In the genomic region with DNA sequence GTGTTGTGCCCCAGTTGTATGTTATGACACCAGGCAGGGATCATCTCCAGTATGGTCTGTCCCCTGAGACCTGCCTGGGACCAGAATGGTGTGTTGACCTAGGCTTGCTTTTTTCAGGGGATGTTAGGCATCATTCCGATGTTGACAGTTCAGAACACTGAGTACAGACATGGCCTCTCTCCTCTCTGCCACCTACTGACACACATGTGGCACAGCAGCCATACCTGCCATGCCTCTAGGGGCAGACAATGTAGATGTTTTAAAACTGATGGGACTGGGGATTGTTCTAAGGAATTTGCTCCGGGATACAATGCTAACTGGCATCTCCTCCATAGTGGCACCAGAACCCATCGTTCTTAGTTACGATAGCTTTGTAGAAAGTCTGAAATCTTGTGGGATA, we compare ENCODE assay signal across 14 mouse cellular contexts. TPM values are rescaled to one million over a fixed set of nuclear protein-coding genes. Genes with fewer than 3 reads are reported as not detected.
DNase-seq lines count a peak whose midpoint lies in the region; ATAC-seq and TF ChIP-seq lines count a peak whose summit lies in the region.
"Had no signal": no experiment of that assay in that cellular context is flagged by ENCODE, and none has a peak within 500 bp of the region (broad histone marks: within the 10 kb centered on the region; RNA-seq: fewer than 3 reads in every experiment).

No protein-coding gene starts in this region.

- WGBS in intestine, postnatal 0 days, result 78% methylated on average over 4 of the region's 4 CpGs
- WGBS in intestine, embryonic 15.5 days, result 83% methylated on average over 4 of the region's 4 CpGs
- WGBS in lung, adult 2 months, result 74% methylated on average over 4 of the region's 4 CpGs

- DNase-seq in lung, adult 2 months, result no peak
- no peak for DNase-seq in lung, postnatal 4 days
- no peak for DNase-seq in brain, embryonic 14.5 days (ENCODE audit: low read depth)
- no peak for DNase-seq in layer of hippocampus, adult 9-10 months (ENCODE audit: low spot score)
- DNase-seq: adrenal gland, postnatal 14 days; cerebellum, adult 9-11 months; layer of hippocampus, postnatal 36 days; right cerebral cortex, postnatal 14 days had no signal

- H3K27ac ChIP-seq in intestine, postnatal 0 days (ENCODE audit: low read depth, low read length), result no peak overlapping the region
- no peak overlapping the region for H3K27ac ChIP-seq in intestine, embryonic 15.5 days
- no peak overlapping the region for H3K27ac ChIP-seq in ES-Bruce4 (ENCODE audit: insufficient read depth, low read length)
- H3K27ac ChIP-seq: forebrain, embryonic 15.5 days; limb, embryonic 12.5 days had no signal

- H3K4me2 ChIP-seq in intestine, postnatal 0 days (replicated peaks; ENCODE audit: low read depth), result no peak overlapping the region
- H3K4me2 ChIP-seq in intestine, embryonic 15.5 days (replicated peaks), result no peak overlapping the region
- H3K4me2 ChIP-seq: forebrain, embryonic 15.5 days; limb, embryonic 12.5 days had no signal

- no peak for TF ChIP-seq POLR2A in lung, adult 2 months (IDR thresholded peaks at IDR 0.05; ENCODE audit: borderline replicate concordance, extremely low read depth, low read depth, low read length)
- no peak for TF ChIP-seq POLR2A in ES-Bruce4 (IDR thresholded peaks at IDR 0.05; ENCODE audit: insufficient read depth, low read length)
- no peak for TF ChIP-seq POLR2A in brain, embryonic 14.5 days (IDR thresholded peaks at IDR 0.05; ENCODE audit: borderline replicate concordance, extremely low read depth, insufficient read depth, insufficient read length, poor library complexity, severe bottlenecking)

- H3K4me3 ChIP-seq in intestine, postnatal 0 days (ENCODE audit: low read depth, low read length), result no peak overlapping the region
- H3K4me3 ChIP-seq in intestine, embryonic 15.5 days (replicated peaks), result no peak overlapping the region
- H3K4me3 ChIP-seq in lung, adult 2 months (replicated peaks; ENCODE audit: extremely low read depth, low read depth, low read length), result no peak overlapping the region
- no peak overlapping the region for H3K4me3 ChIP-seq in ES-Bruce4 (ENCODE audit: low read depth, low read length)
- H3K4me3 ChIP-seq: forebrain, embryonic 15.5 days; limb, embryonic 12.5 days; myocyte had no signal

- no peak for TF ChIP-seq EP300 in ES-Bruce4 (IDR thresholded peaks at IDR 0.05; ENCODE audit: insufficient read depth, low read depth, low read length)

- H3K27me3 ChIP-seq in intestine, postnatal 0 days (replicated peaks; ENCODE audit: control insufficient read depth, insufficient read depth, low read length), result no peaks in the 10 kb centered on the region
- H3K27me3 ChIP-seq in intestine, embryonic 15.5 days (replicated peaks), result no peaks in the 10 kb centered on the region
- 0 out of 2 replicates have a peak, but pooled peaks cover 2% of the 10 kb centered on the region for H3K27me3 ChIP-seq in ES-Bruce4 (ENCODE audit: control insufficient read depth, insufficient read depth, low read length, poor library complexity, severe bottlenecking)
- H3K27me3 ChIP-seq: forebrain, embryonic 15.5 days; limb, embryonic 12.5 days had no signal

- H3K4me1 ChIP-seq in intestine, postnatal 0 days (replicated peaks; ENCODE audit: control insufficient read depth, insufficient read depth, low read length), result no peaks in the 10 kb centered on the region
- H3K4me1 ChIP-seq in intestine, embryonic 15.5 days (replicated peaks), result no peaks in the 10 kb centered on the region
- no peaks in the 10 kb centered on the region for H3K4me1 ChIP-seq in lung, adult 2 months (ENCODE audit: control insufficient read depth, insufficient read depth, low read length)
- H3K4me1 ChIP-seq in ES-Bruce4 (ENCODE audit: control insufficient read depth, insufficient read depth, low read length), result no peaks in the 10 kb centered on the region
- H3K4me1 ChIP-seq: forebrain, embryonic 15.5 days had no signal

- no peaks in the 10 kb centered on the region for H3K9me3 ChIP-seq in intestine, postnatal 0 days (ENCODE audit: control insufficient read depth)
- H3K9me3 ChIP-seq in intestine, embryonic 15.5 days, result no peaks in the 10 kb centered on the region
- H3K9me3 ChIP-seq in ES-Bruce4 (replicated peaks; ENCODE audit: control insufficient read depth, insufficient read depth, low read length, poor library complexity, severe bottlenecking), result no peaks in the 10 kb centered on the region
- H3K9me3 ChIP-seq: forebrain, embryonic 15.5 days; limb, embryonic 12.5 days had no signal

- no peak for ATAC-seq in intestine, postnatal 0 days
- ATAC-seq in intestine, embryonic 15.5 days, result no peak
- ATAC-seq: forebrain, embryonic 15.5 days had no signal

- TF ChIP-seq CTCF in intestine, postnatal 0 days (IDR thresholded peaks at IDR 0.05; ENCODE audit: low read depth), result peak; percentile 51
- peak; percentile 53 for TF ChIP-seq CTCF in lung, adult 2 months (IDR thresholded peaks at IDR 0.05; ENCODE audit: insufficient read depth, low read length)
- TF ChIP-seq CTCF in ES-Bruce4 (IDR thresholded peaks at IDR 0.05; ENCODE audit: low read depth, low read length), result peak; percentile 8
- peak; percentile 21; the same call in 1 of the 2 replicates for TF ChIP-seq CTCF in brain, embryonic 14.5 days (IDR thresholded peaks at IDR 0.05; ENCODE audit: borderline replicate concordance, extremely low read depth, insufficient read depth, insufficient read length)

- H3K9ac ChIP-seq in intestine, postnatal 0 days (ENCODE audit: low read depth, low read length), result no peak overlapping the region
- H3K9ac ChIP-seq in intestine, embryonic 15.5 days, result no peak overlapping the region
- no peak overlapping the region for H3K9ac ChIP-seq in ES-Bruce4 (ENCODE audit: low read depth, poor library complexity, severe bottlenecking)
- H3K9ac ChIP-seq: forebrain, embryonic 15.5 days; limb, embryonic 12.5 days had no signal

- H3K36me3 ChIP-seq in intestine, postnatal 0 days (ENCODE audit: control insufficient read depth, insufficient read depth), result no peaks in the 10 kb centered on the region
- H3K36me3 ChIP-seq in intestine, embryonic 15.5 days, result no peaks in the 10 kb centered on the region
- no peaks in the 10 kb centered on the region for H3K36me3 ChIP-seq in ES-Bruce4 (ENCODE audit: control insufficient read depth, insufficient read depth, low read length, poor library complexity, severe bottlenecking)
- H3K36me3 ChIP-seq: forebrain, embryonic 15.5 days; limb, embryonic 12.5 days had no signal

RNA-seq across cellular contexts. Expression of gene Cldn18, which starts 33.2 kb away (rescaled TPM):
- 1.8 and 11.7 TPM in 2 replicates for polyA plus RNA-seq in intestine, postnatal 0 days (2015; fragmentation: Nextera tagmentation; extraction: Ambion mirVana)
- 2.4 and 4.9 TPM in 2 replicates for polyA plus RNA-seq in intestine, embryonic 15.5 days (2015; fragmentation: Nextera tagmentation; extraction: Ambion mirVana)
- polyA plus RNA-seq in lung, adult 2 months (2012; rRNA removed), result 532 and 587 TPM in 2 replicates
- polyA plus RNA-seq in ES-Bruce4 (2011; ENCODE audit: insufficient read depth, insufficient read length, low read depth, missing spikeins), result not detected in 2 replicates
- not detected in 2 replicates for polyA plus RNA-seq in brain, embryonic 14.5 days (2012; rRNA removed)
- polyA plus RNA-seq: forebrain, embryonic 15.5 days; limb, embryonic 12.5 days; myocyte had no signal

Comparison
In these comparisons a context has a peak if more than half of its experiments do, and no peak if none do; other contexts are left out.
1. RNA of gene Cldn18, which starts 33.2 kb away (polyA plus RNA-seq): 532 to 587 TPM in lung, adult 2 months; 2.4 to 4.9 TPM in intestine, embryonic 15.5 days, 1.8 to 11.7 TPM in intestine, postnatal 0 days, not detected in ES-Bruce4 and not detected in brain, embryonic 14.5 days; every median in the first group is over 10 times any median in the second.
2. Peak in every context shown above with its lines, with median percentiles within 50 percentile points of each other: CTCF ChIP-seq.